Mouse (Mus musculus): Measurements from ENCODE around the gene Mtss1l. TPM values are rescaled to one million over a fixed set of nuclear protein-coding genes. Genes with fewer than 3 reads are reported as not detected.

Gene Mtss1l
- polyA plus RNA-seq, 1 experiment from 2014 or later = 9.2 TPM

- Histone ChIP-seq H3K27me3 (ENCODE audit: control insufficient read depth, insufficient read depth, low read length) (no peaks in the 10 kb centered on the region; the same call in 1 of the 2 replicates), H3K4me1 (ENCODE audit: control insufficient read depth, insufficient read depth, low read length) (peaks cover 71% of the 10 kb centered on the region), H3K9me3 (replicated peaks; ENCODE audit: control insufficient read depth, low read length) (no peaks in the 10 kb centered on the region), H3K9ac (ENCODE audit: low read depth, low read length) (0 out of 2 replicates have a peak overlapping the region, but pooled peaks have one; percentile 3), H3K4me3 (ENCODE audit: low read depth, low read length) (no peak overlapping the region), H3K4me2 (peak overlapping the region; percentile 66; the same call in 1 of the 2 replicates), H3K36me3 (ENCODE audit: control insufficient read depth, insufficient read depth, low read length) (no peaks in the 10 kb centered on the region), H3K27ac (ENCODE audit: low read depth, low read length) (no peak overlapping the region)
- 57% methylated on average over 6 of the region's 6 CpGs for WGBS (ENCODE audit: insufficient replicate concordance)
- no peak for ATAC-seq (replicated peaks; ENCODE audit: insufficient number of reproducible peaks, low FRiP score, low TSS enrichment)
Measured at GRCm38 (mm10) chr8:110719898-110720653, 1.2 kb upstream of the Mtss1l start.

- H3K4me3 ChIP-seq (ENCODE audit: low read depth, low read length) = peak overlapping the region; percentile 73
Measured at GRCm38 (mm10) chr8:110721606-110722413, 534 bp downstream of the Mtss1l start.

DNA sequence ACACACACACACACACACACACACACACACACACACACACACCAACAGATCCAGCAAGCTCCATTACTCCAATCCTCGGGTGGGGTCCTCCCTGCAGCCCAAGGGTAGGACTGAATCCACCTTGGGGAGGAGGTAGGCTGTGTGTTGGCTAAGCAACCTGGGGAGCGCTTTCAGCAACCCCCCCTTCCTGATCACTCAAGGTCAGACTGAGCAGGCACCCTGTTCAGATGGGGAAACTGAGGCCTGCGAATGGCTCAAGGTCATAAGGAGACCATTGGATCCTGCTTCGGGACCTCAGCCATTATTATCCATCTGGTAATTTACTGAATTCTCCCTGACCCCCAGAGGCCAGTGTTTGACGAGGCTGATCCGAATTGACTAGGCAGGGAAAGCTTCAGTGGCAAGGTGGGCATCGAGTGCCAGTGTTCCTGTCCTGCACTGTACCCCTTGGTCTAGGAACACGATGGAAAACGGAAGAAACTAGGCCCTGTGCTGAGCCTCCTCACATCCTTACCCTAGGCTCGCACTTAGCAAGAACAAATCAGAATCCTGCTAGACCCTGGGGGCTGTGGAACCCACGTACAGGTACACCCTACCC lies 1.2 kb downstream of the Mtss1l start:
- peaks cover 6% of the 10 kb centered on the region for H3K36me3 ChIP-seq (ENCODE audit: control insufficient read depth, insufficient read depth, low read length)
- 61% methylated on average over 11 of the region's 11 CpGs for WGBS (ENCODE audit: insufficient replicate concordance)
- H3K9me3 ChIP-seq (replicated peaks; ENCODE audit: control insufficient read depth, low read length) = no peaks in the 10 kb centered on the region
- no peak for ATAC-seq (replicated peaks; ENCODE audit: insufficient number of reproducible peaks, low FRiP score, low TSS enrichment)
- peak overlapping the region; percentile 73 for H3K4me3 ChIP-seq (ENCODE audit: low read depth, low read length)
- peaks cover 58% of the 10 kb centered on the region for H3K4me1 ChIP-seq (ENCODE audit: control insufficient read depth, insufficient read depth, low read length)
- peak overlapping the region; percentile 66 for H3K4me2 ChIP-seq
- no peaks in the 10 kb centered on the region; the same call in 1 of the 2 replicates for H3K27me3 ChIP-seq (ENCODE audit: control insufficient read depth, insufficient read depth, low read length)
- no peak overlapping the region for H3K27ac ChIP-seq (ENCODE audit: low read depth, low read length)
- H3K9ac ChIP-seq (ENCODE audit: low read depth, low read length) = peak overlapping the region; percentile 87

More at GRCm38 (mm10) chr8:110721606-110722413, 534 bp downstream of the Mtss1l start:
- under 1% methylated on average over 47 of the region's 59 CpGs for WGBS (ENCODE audit: insufficient replicate concordance)
- H3K9me3 ChIP-seq (replicated peaks; ENCODE audit: control insufficient read depth, low read length) = no peaks in the 10 kb centered on the region
- H3K4me2 ChIP-seq = peak overlapping the region; percentile 66
- H3K9ac ChIP-seq (ENCODE audit: low read depth, low read length) = peak overlapping the region; percentile 87
- no peaks in the 10 kb centered on the region; the same call in 1 of the 2 replicates for H3K27me3 ChIP-seq (ENCODE audit: control insufficient read depth, insufficient read depth, low read length)
- H3K36me3 ChIP-seq (ENCODE audit: control insufficient read depth, insufficient read depth, low read length) = peaks cover 3% of the 10 kb centered on the region
- peaks cover 63% of the 10 kb centered on the region for H3K4me1 ChIP-seq (ENCODE audit: control insufficient read depth, insufficient read depth, low read length)
- peak overlapping the region; percentile 87 for H3K27ac ChIP-seq (ENCODE audit: low read depth, low read length)
- ATAC-seq (replicated peaks; ENCODE audit: insufficient number of reproducible peaks, low FRiP score, low TSS enrichment) = peak; percentile 27

- no peak overlapping the region for H3K9ac ChIP-seq (ENCODE audit: low read depth, low read length)
- H3K27me3 ChIP-seq (ENCODE audit: control insufficient read depth, insufficient read depth, low read length) = no peaks in the 10 kb centered on the region; the same call in 1 of the 2 replicates
- ATAC-seq (replicated peaks; ENCODE audit: insufficient number of reproducible peaks, low FRiP score, low TSS enrichment) = no peak
- no peak overlapping the region for H3K4me2 ChIP-seq
- peaks cover 45% of the 10 kb centered on the region for H3K4me1 ChIP-seq (ENCODE audit: control insufficient read depth, insufficient read depth, low read length)
- peaks cover 17% of the 10 kb centered on the region for H3K36me3 ChIP-seq (ENCODE audit: control insufficient read depth, insufficient read depth, low read length)
- no peaks in the 10 kb centered on the region for H3K9me3 ChIP-seq (replicated peaks; ENCODE audit: control insufficient read depth, low read length)
- WGBS (ENCODE audit: insufficient replicate concordance) = 64% methylated on average over 3 of the region's 3 CpGs
- H3K27ac ChIP-seq (ENCODE audit: low read depth, low read length) = no peak overlapping the region
- no peak overlapping the region for H3K4me3 ChIP-seq (ENCODE audit: low read depth, low read length)
Measured at GRCm38 (mm10) chr8:110724493-110724892, 3.2 kb downstream of the Mtss1l start.

DNA sequence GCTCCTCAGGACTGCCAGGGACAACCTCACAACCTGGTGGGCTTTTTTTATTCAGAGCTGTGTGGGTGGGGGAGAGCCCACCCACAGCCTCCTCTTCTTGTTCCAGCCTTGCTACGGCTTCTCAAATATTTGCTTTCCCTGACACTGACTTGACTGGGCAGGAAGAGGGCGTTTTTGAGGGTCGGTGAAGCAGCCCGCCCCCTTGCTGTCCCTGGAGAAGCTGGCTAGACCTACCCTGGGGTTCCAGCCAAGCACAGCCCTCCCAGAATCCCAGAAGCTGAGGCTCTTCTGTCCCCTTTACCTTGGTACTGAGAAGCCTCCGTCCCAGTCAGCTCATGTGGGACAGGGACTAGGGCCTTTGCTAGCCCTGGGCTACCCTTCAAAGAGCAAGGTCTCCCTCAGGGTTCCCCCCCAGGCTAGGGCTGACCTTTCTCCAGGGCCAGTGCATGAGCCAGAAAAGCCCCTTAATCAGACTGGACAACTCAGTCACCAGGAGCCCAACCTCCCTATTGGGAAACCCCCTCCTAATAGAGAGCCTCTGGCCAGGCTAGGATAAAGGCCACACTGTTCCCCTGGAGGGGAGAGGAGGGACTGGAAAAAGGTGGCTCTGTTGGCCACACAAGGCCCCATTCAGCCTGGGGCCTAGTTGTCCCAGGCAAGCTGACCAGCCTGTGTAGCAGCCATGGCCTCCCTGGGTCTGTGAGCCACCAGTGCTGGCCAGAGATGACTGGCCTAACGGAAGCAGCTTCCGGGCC lies 4.0 kb downstream of the Mtss1l start:
- Histone ChIP-seq H3K27me3 (ENCODE audit: control insufficient read depth, insufficient read depth, low read length) (no peaks in the 10 kb centered on the region), H3K4me1 (ENCODE audit: control insufficient read depth, insufficient read depth, low read length) (peaks cover 39% of the 10 kb centered on the region), H3K36me3 (ENCODE audit: control insufficient read depth, insufficient read depth, low read length) (peaks cover 25% of the 10 kb centered on the region), H3K9ac (ENCODE audit: low read depth, low read length) (peak overlapping the region; percentile 34; the same call in 1 of the 2 replicates), H3K4me2 (no peak overlapping the region), H3K9me3 (replicated peaks; ENCODE audit: control insufficient read depth, low read length) (no peaks in the 10 kb centered on the region), H3K4me3 (ENCODE audit: low read depth, low read length) (no peak overlapping the region), H3K27ac (ENCODE audit: low read depth, low read length) (peak overlapping the region; percentile 23; the same call in 1 of the 2 replicates)
- ATAC-seq (replicated peaks; ENCODE audit: insufficient number of reproducible peaks, low FRiP score, low TSS enrichment) = no peak
- 47% methylated on average over 7 of the region's 7 CpGs for WGBS (ENCODE audit: insufficient replicate concordance)

DNA sequence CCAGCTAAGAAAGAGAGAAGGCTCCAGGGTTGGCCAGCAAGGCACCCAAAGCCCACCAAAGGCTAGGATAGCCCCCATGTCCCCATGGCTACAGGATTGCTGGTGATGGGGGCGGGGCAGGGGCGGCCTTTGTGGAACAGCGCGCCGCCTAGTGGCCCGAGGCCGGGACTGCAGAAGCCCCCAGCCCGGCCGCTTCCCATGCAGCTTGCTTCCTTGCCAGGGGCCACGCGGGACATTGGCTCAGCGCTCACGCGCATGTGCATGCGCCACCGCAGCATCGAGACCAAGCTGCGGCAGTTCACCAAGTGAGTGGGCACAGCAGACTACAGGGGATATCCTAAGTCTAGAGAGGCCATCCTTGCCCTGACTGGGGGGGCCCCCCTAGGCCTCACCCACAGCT lies 5.6 kb downstream of the Mtss1l start:
- no peaks in the 10 kb centered on the region for H3K27me3 ChIP-seq (ENCODE audit: control insufficient read depth, insufficient read depth, low read length)
- peaks cover 32% of the 10 kb centered on the region for H3K4me1 ChIP-seq (ENCODE audit: control insufficient read depth, insufficient read depth, low read length)
- peaks cover 26% of the 10 kb centered on the region for H3K36me3 ChIP-seq (ENCODE audit: control insufficient read depth, insufficient read depth, low read length)
- no peak overlapping the region for H3K4me2 ChIP-seq
- H3K4me3 ChIP-seq (ENCODE audit: low read depth, low read length) = no peak overlapping the region
- no peak overlapping the region for H3K27ac ChIP-seq (ENCODE audit: low read depth, low read length)
- ATAC-seq (replicated peaks; ENCODE audit: insufficient number of reproducible peaks, low FRiP score, low TSS enrichment) = no peak
- no peaks in the 10 kb centered on the region for H3K9me3 ChIP-seq (replicated peaks; ENCODE audit: control insufficient read depth, low read length)
- no peak overlapping the region for H3K9ac ChIP-seq (ENCODE audit: low read depth, low read length)
- WGBS (ENCODE audit: insufficient replicate concordance) = 7% methylated on average over 18 of the region's 18 CpGs

DNA sequence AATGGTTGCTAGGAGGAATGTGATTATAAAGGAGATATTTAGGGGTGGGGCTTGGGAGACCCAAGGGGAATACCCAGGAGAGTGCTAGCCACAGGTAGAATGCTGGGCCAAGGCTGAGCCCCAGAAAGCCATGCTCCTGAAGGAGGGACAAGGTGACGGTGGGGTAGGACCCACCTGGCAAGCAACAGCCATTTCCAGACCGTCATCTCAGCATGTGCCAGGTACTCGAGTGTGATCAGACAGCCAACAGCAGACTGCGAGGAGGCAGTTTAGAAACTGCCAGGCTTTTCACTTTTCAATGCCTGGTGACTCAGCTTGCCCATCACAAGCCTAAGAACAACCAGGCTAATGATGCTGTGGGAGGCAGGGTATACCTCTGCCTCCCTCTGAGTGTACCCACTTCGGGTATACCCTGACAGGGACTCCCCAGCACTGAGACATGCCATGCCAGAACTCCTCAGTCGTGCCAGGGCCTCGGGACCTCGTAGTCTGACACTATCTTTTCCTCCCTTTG lies 10.1 kb downstream of the Mtss1l start:
- H3K27me3 ChIP-seq (ENCODE audit: control insufficient read depth, insufficient read depth, low read length) = no peaks in the 10 kb centered on the region
- H3K9me3 ChIP-seq (replicated peaks; ENCODE audit: control insufficient read depth, low read length) = no peaks in the 10 kb centered on the region
- H3K36me3 ChIP-seq (ENCODE audit: control insufficient read depth, insufficient read depth, low read length) = peaks cover 37% of the 10 kb centered on the region
- H3K4me3 ChIP-seq (ENCODE audit: low read depth, low read length) = no peak overlapping the region
- no peak overlapping the region for H3K4me2 ChIP-seq
- H3K4me1 ChIP-seq (ENCODE audit: control insufficient read depth, insufficient read depth, low read length) = no peaks in the 10 kb centered on the region; the same call in none of the 2 replicates
- ATAC-seq (replicated peaks; ENCODE audit: insufficient number of reproducible peaks, low FRiP score, low TSS enrichment) = no peak
- H3K27ac ChIP-seq (ENCODE audit: low read depth, low read length) = no peak overlapping the region
- 90% methylated on average over 8 of the region's 8 CpGs for WGBS (ENCODE audit: insufficient replicate concordance)
- no peak overlapping the region for H3K9ac ChIP-seq (ENCODE audit: low read depth, low read length)

Measured in heart, embryonic 11.5 days (tissue).